Mouse (Mus musculus) thymus, adult 18-20 months (tissue): ENCODE data around the gene Ankk1.

ENCODE experiments used
- DNase-seq, 2 experiments: peaks; one replicate each; pipeline ENCODE4 v3.0.0; 2022; ENCODE audit warnings: mixed read lengths in 2 of 2

Gene Ankk1

DNA sequence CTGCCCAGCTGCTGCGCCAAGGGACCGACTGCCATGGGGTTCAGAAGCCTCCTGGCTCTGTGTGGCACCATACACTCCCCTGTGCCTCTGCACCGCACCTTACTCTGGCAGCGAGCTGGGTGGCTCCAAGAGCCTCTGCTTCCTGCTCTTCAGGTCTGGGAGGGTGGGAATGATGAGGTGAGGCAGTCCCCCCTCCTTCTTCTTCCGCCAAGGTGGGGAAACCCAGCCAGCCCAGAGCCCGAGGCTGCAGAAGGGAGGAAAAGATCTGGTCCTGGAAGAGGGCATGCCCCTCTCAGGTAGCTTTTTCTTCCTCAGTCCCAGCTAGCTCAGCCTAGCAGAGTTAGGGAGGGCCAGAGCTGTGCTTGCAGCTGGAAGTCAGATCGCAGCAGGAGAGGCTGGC, at the start of gene Ankk1:
Ankk1 (minus strand) TSS at position 101 of the 400 bp plus-strand sequence.
- DNase-seq: no peak

DNA sequence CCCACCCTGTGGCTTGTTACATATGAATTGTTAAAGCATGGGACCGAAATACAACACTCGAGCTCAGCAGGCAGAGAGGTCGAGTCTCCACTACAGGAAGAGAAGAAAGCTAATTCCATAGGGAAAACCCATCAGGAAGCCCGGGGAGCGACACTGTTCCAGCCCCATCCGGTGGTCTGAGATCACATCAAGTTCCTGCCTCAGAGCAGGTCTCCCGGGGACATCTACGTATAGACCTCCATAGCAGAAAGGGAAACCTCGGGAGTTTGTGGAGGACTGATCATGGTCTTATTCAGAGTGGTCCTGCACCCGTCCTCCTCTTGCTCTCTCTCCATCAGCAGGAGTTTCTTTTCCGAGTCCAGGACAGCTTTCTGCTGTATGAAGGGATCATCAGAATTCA, 45.3 kb upstream of the Ankk1 start:
- no peak for DNase-seq

DNA sequence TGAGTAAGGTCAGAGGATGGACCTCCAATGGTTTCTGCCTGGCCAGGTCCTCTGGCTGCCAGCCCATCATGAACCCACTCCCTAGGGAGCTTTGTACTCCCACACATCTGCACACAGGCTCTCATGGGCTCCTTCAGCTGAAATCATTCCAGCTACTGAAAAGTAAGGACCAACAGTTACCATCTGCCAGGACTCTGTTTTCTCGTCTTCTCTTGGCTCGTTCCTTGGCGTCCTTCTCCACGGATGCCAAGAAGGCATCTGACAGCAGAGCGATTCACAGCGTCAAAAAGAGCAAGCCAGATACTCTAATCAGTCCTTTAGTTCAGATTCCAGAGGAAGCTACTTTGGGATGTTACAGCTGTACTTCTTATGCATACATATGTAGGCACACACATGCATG, 44.1 kb upstream of the Ankk1 start:
- no peak for DNase-seq

- DNase-seq: no peak
These were observed 43.2 kb upstream of the Ankk1 start for GRCm38 (mm10) chr9:49470006-49470405.

GRCm38 (mm10) chr9:49456136-49456535, 29.3 kb upstream of the Ankk1 start:
- no peak for DNase-seq

GRCm38 (mm10) chr9:49452396-49452795, 25.6 kb upstream of the Ankk1 start:
- no peak for DNase-seq

DNA sequence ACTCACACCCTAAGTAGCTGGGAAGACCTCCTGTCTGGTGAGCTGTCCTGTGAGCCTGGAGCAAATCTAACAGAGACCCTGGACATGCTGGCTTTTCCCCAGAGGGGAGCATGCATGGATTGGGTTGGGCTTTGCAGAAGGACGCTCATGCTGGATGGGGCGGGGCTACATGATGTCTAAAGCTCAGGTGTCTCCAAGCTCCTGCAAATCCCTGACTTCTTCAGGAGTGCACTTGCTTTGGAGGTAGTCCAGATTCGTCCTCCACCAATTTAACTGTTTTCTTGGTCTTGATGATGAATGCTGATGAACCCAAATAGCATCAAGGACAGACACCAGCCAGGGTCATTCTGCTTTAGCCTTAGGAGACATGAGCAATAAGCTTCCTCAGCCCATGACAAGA, 23.7 kb upstream of the Ankk1 start:
- DNase-seq: no peak

DNA sequence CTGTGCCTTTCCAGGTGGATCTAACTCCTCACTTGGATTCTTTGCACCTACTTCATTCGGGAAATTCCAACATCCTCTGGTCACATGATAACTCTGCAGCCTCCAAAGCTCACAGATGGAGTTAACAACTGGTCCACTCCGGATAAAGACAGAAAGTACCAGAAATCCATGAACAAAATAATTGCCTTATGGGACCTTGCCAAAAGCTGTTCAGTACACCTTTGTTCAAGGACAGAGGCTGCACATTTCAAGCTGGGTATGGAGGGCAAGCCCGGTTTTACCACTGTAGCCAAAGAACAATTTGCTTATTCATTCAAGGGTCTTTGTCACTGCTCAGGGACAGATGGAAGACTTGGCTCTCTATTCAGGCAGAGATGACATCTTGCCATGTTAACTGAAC, 15.8 kb upstream of the Ankk1 start:
- no peak for DNase-seq

GRCm38 (mm10) chr9:49427478-49427877, 657 bp upstream of the Ankk1 start:
- no peak for DNase-seq

GRCm38 (mm10) chr9:49425585-49425984, 1.2 kb downstream of the Ankk1 start:
- DNase-seq: no peak

- DNase-seq: no peak
These were observed 3.0 kb downstream of the Ankk1 start for GRCm38 (mm10) chr9:49423866-49424265.

GRCm38 (mm10) chr9:49410621-49411020, 16.2 kb downstream of the Ankk1 start:
- no peak for DNase-seq

DNA sequence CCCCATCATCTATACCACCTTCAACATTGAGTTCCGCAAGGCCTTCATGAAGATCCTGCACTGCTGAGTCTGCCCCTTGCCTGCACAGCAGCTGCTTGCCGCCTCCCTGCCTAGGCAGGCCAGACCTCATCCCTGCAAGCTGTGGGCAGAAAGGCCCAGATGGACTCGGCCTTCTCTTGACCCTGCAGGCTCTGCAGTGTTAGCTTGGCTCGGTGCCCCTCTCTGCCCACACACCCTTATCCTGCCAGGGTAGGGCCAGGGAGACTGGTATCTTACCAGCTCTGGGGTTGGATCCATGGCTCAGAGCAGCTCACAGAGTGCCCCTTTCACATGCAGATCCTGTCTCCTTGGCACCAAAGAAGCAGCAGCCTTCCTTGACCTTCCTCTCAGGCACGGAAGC, 19.8 kb downstream of the Ankk1 start:
- no peak for DNase-seq

DNA sequence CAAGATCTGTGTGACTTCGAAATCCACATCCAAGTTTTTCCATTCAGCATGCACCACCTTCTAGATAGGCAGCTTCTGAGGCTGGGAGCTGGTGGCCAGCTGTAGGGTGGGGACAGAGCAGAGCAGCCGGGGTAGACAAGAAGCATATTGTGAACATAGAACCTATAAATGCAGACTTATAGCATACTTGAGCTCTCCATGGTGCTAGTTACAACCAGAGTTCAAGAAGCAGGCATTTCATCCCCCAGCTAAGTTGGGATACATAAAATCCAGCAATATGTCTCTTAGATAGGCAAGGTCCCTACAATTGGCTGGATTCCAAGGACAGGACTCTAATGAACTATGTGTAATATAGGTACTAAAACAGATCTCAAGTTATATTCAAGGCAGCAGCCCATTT, 23.1 kb downstream of the Ankk1 start:
- no peak for DNase-seq

- DNase-seq: no peak
These were observed 30.8 kb downstream of the Ankk1 start for GRCm38 (mm10) chr9:49396006-49396405.

DNA sequence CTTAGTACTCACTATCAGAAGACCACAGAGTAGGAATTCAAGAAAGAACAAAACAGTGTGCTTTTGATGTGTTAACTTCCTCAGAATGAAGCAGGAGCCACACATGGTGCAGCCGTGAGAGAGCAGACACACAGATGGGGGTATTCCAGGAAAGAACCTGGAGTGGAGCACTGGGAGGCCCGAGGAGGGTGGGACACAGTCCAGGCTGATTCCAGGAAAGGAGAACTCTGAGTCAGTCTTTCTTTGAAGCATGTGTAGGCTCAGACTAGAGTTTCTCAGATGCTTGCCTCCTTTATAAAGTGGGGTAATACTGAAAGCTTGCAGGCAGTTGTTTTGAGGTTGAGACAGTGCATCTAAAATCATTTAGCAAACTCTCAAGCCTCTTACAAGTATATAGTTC, 34.6 kb downstream of the Ankk1 start:
- no peak for DNase-seq

GRCm38 (mm10) chr9:49386119-49386518, 40.7 kb downstream of the Ankk1 start:
- no peak for DNase-seq

DNA sequence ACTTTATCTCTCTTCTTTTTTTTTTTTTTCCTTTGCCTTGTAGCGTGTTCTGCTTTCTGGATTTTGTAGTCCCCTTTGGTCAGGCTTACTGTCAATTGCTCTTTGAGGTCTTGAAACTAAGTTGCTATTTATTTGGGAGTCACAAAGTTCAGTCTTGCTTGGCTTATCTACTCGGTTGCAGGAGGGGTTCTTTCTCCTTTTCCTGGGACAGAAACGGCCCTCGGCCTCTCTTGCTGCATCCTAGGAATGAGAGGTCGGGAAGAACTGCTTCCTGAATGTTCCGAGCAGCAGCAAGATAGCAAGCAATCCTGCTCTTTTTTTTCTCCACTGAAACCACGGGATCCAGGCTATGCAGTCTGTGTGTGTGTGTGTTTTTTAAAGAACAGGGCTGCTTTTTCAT, 41.5 kb downstream of the Ankk1 start:
- DNase-seq: no peak

- DNase-seq: no peak
These were observed 42.0 kb downstream of the Ankk1 start for GRCm38 (mm10) chr9:49384855-49385254.

DNA sequence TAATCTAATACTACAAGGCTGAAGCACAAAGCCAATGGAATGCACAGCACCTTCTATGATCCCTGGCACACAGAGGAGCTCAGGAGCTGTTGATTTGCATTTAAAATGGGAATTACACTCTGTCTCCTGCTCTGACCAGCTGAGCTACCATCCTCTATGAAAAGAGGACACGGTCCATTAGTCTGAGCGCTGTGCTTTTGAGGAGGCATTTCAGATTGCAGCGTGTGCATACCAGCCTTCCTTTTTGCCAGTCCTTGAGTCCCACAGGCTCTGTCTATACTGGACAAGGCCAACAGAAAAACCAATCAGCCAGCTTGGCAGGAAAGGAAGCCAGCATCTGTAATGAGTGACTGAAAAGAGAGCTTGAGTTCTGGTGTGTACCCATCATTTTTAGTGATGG, 42.8 kb downstream of the Ankk1 start:
- DNase-seq: no peak

- DNase-seq: no peak
These were observed 46.9 kb downstream of the Ankk1 start for GRCm38 (mm10) chr9:49379962-49380361.

DNA sequence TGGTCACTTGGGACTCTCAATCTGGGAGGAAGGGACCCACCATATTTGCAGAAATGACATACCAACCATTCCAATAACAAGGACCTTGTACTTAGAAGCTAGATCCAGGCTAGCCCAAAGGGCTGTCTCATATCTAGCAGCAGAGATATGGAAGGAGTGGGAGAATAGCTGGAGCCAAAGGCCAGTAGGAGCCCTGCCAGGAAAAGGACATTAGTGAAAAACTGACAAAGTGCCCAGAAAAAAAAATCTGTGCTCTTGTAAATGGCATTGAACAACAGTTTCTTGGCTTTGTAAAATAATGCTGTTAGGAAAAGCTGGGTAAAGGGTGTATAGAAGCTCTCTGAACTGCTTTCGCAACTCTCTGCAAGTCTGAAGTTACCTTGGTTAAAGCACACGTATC, 52.9 kb downstream of the Ankk1 start:
- DNase-seq: no peak

GRCm38 (mm10) chr9:49365763-49366162, 61.1 kb downstream of the Ankk1 start:
- DNase-seq: no peak
